Mouse (Mus musculus) CD8-positive naive resting alpha-beta T cell, adult 2 months (primary cell): Measurements from ENCODE around the gene Ciao2a.

Source experiments
- DNase-seq, 2 experiments: peaks; one replicate each; pipeline ENCODE4 v3.0.0; 2022; ENCODE audit warnings: low read depth in 2 of 2, low spot score in 2 of 2

The Ciao2a gene

DNA sequence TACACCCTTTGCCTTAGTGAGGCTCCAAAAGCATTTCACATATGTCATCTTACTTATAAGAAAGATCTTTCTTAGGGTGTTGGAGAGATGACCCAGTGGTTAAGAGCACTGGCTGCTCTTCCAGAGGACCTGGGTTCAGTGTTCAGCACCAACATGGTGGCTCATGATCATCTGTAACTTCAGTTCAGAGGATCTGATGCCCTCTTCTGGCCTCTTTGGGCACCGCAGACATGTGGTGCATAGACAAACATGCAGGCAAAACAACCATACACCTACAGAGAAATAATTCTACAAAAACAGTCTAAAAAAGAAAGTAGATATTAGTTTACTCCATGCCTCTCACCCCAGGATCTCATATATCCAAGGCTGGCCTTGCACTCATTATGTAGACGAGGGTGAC lies 33.7 kb downstream of the Ciao2a start:
- DNase-seq = no peak

DNA sequence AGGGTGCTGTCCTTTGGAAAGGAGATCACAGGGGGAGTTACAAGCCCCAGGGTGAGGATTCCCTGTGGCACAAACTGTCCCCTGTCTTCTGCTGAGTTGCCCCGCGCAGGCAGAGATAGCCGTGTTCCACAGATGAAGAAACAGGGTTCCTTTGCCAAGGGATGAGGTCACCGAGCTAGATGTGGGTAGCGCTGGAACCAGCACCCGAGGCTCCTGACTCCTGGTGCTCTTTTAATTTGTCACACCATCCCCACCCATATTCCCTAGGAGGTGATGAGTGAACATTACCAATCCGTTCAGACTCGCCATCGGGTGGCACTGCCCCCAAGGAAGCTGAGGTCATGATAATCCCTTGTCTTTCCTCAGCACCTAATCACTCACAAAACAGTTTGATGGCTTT lies 36.6 kb downstream of the Ciao2a start:
- no peak for DNase-seq

DNA sequence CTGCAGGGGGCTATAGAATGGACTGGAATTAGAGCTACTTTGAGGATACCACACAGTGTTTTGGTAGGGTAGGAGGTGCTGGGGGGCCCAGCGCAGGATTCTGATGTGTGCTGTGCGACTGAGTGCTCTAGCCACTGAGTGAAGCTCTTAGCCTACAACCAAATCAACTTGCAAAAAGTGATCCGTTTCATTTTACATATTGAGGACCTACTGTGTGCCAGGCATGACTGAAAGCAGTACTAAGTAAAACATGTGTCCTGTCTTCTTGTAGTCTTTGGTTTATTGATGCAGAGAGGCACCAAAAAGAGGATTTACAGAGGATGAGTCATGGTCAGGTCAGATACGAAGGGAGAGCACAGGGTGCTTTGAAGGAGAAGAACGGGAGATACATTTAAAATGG lies 40.8 kb downstream of the Ciao2a start:
- no peak for DNase-seq

DNA sequence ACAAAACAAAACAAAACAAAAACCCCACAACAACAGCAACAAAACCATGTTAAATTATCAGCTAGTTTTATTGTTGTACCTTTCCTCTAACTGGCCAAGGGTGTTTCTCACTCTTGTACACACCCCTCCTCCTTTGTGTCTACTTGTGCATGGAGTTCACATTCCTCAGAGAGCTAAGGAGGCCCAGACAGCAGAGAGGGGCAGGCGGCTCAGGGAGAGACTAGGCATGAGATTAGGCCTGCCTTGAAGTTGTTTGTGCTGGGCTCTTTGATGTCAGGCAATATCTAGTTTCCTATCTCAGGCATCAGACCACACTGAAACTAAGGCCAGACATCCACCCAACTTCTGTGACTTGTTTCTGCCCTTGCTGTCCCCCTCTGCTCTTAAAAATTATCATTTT lies 41.8 kb downstream of the Ciao2a start:
- no peak for DNase-seq

DNA sequence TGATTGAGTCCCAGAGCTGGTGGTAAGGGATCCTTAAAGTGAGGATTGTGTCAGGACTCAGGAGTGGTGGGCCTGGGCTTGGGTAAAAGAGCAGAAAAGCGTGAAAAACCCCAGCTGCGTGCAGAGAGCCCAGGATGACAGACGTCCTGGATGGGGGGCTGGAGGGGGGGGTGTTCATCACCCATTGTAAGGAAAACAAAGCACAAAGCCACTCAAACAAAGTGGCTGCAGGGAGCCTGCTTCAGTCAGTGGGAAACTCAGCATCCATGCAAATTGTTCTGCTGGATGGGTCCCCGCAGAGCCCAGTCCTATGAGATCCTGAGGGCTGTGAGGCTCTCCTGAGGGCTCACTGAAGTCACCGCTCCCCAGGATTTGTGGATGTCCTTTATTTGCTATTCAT lies 44.1 kb downstream of the Ciao2a start:
- no peak for DNase-seq

DNA sequence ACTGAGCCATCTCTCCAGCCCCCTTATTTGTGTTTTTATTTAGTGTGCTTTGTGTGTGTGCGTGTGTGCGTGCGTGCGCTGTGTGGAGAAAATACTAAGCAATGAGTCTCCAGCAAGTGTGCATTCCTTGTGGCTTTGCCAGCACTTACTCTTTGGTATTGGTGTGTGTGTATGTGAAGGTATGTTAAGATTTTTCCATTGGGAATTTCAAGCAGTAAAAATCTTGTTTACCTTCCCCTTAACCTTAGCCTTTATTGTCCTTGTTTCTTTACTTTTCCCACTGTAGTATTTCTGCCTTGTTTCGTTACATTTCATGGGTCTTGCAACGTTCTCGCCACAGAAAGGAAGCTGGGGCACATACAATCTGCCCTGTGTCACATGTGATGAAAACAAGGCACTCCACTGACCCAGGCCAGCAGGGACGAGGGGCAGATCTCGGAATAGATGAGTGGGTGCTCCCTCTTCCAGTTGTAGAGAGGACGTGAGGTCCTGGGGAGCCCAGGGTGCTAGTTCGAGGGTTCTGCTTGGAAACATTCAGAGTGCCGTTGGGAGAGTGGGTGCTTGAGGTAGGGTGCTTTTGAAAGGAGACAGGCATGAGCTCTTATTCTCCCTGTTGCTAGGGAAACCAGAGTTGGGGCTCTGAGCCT lies 45.0 kb downstream of the Ciao2a start:
- no peak for DNase-seq

DNA sequence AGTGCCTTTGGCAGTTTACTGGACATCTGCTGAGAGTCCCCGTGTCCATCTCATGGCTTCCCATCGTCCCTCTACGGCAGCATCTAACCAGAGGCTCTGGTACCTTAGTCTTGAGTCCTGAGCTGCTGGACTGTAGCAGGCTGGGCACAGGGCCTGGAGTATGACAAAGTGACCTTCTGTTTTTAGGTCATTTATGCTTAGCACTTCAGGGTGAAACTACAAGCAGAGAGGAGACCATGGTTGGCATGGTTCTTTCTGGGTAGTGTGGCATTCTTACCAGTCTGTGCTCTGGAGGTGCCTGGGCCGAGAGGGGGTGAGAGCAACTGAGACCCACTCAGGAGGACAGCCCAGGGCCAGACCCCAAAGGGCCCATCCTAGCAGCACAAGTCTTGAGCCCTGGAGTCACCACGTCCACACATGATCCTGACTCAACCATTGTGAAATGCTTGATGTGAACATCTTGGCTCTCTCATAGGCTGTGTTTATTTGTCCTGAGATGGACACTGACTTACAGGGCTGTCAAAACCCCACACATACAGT lies 47.0 kb downstream of the Ciao2a start:
- DNase-seq = no peak

DNA sequence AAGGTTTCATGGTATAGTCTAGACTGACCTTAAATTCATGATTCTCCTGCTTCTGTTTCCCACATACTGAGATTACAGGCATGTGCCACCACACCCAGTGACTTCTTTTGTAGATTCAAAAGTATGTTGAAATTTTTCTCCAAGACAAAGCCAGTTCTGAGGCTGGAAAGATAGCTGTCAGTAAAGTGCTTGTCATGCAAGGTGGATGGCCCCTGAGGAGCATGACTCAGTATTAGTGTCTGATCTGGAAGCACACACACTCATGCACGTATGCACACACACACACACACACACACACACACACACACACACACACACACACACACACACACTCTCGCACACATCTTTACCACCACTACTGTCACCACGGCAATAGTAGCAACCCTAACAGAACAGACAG lies 48.6 kb downstream of the Ciao2a start:
- DNase-seq = no peak

DNA sequence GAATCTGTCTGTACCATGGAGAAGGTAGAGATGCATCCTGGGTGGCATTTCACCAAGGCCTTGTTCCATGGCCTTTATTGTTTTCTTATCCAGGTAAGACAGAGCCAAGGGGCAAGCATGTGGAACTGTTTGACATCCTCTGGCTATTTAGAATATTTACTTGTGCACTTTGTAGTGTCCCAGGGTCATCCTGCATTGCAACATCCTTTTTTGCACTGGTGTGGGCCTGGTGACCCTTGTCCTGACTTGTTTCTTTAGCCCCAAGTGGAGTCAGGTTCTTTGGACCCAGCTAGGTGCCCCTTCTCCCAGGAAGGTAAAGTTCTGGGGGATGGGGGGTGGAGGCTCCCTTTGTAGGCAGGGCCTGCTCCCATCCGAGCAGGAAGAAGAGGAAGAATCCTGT lies 51.6 kb downstream of the Ciao2a start:
- no peak for DNase-seq

DNA sequence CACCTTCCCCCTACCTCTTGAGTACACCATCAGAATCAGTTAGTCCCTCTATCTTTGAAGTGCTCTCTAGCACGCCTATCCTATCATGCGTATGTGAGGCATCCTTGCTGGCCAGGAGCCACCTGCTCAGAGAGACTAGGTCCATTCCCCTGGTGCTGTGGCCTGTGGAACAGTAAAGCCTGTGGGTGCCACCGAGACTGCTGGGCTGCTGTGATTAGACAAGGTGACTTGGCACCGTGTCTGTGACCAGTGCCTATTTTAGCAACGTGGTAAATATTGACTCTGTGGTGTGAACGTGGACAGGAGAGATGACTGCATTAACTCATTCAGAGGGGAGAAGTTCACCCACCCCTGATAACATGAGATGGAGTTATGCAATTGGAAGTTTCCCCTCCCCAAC lies 53.4 kb downstream of the Ciao2a start:
- no peak for DNase-seq

DNA sequence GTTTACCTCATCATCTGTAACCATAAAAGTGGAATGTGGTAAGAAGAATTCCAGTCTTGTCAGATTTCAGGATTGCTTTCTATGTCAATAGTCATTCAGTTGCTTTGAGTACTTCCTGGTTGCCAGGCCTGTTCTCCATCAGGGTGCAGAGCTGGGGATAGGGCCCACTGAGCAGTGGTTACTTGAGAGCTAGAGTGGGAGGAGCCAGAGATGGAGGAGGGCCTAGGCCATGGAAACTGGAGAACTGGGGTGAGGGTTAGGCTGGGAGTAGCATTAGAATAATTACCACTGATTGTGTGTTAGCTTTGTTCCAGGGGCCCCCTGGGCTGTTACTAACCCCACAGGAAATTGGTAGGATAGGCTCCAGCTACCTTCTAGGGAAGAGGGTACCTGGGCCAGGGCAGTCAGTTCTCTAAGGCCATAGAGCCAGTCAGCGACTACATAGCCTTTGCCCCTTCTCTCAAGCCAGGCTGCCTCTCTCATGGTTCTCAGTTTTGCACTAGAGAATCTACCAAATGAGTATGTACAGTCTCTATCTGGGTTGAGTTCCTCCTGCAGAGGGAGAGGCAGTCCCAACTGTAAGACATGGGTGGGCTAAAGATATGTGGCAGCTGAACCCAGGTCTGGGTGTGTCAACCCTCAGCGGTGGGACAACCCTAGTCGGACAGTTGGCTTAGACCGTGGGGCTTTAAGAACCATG lies 54.9 kb downstream of the Ciao2a start:
- DNase-seq = no peak

DNA sequence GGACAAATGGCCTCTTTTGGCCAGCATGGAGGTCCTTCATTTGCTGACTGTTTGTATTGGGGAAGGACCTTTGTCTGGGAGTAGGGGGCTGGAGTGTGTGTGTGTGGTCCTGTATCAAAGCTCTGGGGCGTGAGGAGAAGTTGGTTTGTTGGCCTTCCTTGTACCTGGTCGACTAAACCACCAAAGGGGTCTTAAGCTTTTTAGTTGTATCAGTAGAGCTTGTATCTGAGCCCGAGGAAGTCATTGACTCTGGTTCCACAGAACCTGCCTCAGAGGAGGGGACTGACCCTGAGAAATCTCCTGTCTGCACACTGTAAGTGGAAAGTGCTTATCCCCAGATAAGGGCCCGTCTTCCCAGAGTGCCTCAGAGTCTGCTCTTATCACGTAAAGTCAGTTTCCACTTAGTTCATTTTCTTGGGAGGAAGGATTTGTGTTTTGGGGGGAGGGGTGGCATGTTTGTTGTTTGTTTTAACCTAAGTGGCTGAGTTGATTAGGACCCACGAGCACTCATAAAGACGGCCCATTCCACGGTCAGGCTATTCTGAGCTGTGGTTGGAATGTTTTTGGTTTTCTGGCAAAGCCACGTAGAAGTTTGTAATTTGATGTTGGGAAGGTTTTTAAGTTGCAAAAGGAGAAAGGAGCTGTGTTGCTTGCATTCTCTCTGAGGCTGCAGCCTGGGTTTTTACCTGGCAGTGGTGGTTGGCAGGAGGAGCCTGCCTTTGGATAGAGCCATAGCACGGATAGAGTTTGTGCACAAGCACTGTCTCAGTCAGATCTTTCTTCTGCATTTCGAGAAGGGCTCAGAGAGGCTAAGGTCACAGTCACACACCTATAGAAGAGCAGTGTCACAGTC lies 55.6 kb downstream of the Ciao2a start:
- no peak for DNase-seq

DNA sequence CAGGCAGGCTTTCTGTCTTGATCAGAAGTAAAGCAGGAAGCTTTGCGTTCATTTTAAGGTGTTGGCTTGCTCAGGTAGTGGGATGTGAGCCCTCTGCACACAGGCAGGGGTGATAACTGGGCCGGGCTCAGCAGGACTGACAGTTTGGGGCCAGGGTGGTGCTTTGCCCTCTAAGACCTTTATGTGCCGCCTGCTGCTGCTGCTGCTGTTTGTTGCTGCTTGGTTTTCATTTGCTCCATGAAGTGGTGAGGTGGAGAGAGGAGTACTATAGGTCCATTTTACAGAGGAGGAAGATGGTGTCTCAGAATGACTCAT lies 56.2 kb downstream of the Ciao2a start:
- DNase-seq = no peak

DNA sequence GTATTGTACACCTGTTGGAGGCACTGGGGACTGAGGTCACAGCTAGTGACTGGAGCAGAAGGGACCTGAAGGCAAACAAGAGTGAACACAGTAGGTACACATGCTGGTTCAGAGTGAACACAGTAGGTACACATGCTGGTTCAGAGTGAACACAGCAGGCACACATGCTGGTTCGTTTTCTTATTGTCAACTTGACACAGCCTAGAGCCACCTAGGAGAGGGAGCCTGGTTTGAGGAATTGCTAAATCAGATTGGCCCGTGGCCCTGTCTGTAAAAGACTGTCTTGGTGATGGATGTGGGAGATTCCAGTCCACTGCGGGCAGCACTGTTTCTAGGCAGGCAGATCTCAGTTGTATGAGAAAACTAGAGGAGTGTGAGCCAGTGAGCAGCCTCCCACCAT lies 56.6 kb downstream of the Ciao2a start:
- no peak for DNase-seq

DNA sequence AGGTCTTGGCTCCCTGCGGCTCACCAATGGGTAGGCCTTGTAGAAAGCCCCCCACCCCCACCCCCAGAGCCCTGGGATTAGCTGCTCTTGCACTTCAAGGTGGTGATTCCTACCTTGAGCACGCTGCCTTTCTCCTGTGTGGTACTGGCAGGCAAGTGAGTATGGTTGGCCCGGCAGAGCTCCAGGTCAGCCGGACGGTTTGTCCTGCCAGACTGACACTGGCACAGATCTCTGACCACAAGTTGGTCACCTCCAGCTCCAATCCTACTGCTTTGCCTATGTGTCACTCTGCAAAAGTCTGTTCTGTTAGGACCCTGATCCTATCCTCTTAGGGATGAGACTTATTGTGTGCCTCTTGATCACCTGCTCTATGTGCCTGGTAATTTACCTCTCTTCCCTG lies 58.2 kb downstream of the Ciao2a start:
- DNase-seq = no peak

DNA sequence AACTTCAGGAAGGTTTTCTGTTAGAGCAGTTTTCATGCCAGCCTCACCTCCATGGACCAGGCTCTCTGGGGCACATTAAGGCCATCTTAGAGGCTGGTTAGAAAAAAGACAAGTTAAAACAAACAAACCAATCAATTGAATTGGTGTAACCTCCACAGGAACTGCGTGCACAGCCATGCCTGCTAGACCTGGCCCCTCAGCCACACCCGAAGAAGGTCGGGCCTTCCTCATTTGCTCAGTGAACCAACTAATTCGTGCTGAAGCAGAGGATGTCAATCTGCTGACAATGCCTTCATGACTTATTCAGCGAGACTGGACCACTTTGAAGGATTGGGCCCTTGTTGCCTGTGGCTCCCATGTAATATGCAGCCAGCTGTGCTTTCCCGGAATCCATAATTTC lies 60.0 kb downstream of the Ciao2a start:
- no peak for DNase-seq
